Mouse (Mus musculus) frontal cortex, postnatal 10 days (tissue): ENCODE data around the gene Gm20388.

Experiments
- DNase-seq, 2 experiments: peaks; one replicate each; pipeline ENCODE4 v3.0.0; 2022; ENCODE audit warnings: low spot score in 2 of 2, mixed read lengths in 1 of 2

Gm20388 gene

DNA sequence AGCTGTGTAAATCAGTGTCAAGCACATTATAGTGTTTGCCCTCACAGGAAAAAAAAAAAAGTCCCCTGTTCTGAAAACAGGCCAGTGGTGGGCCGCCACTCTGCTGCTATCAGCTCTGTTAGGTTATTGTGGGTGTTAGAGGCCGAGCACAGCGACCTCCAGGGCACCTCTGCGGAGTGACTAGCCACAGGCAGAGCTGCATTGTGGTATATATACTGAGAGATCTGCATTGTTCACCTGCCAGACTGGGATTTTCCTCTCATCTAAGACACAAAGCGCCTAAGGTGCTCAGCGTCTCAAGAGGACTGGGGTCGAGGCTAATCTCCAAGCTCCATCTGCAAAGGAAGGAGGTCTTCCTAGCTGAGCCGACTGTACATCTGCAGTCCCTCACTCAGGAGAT is 252.7 kb downstream of the Gm20388 start:
- no peak for DNase-seq

DNA sequence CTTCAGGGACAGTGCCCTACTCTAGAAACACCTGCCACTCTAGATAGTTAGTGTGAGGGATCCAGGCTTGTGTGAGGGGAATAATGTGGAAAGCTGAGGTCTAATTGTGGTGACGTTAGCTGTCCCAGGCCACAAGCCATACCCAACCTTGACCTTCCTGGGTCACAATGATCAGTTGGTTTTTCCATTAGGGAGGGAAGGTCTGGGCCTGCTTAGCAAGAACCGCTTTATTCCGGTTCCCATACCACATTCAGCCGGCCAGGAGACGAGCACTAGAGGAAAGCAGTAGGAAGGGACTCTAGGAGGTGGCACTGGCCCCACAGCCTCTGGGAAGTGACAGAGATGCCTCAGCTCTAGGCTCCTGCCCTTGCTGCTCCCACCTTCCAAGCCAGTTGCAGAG is 253.4 kb downstream of the Gm20388 start:
- no peak for DNase-seq

DNA sequence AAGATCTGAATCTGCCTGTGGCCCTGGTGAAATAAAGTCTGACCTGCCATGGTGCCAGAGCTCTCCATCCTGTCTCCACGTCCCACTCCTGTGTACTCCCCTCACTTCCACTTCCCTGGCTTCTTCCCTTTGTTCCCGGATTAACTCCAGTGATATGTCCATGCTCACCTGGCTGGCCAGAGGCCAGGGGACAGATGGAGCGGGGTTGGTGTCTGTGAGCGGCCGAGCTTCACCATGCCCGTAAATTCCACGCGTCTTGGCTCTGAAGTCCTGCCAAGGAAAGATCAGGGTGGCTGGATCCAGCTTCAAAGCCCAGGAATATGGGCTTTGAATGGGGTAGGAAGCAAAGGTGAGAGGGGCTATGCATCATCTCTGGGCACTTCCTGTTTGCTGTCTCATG is 256.5 kb downstream of the Gm20388 start:
- DNase-seq: no peak

GRCm38 (mm10) chr8:120167821-120168220 is 257.2 kb downstream of the Gm20388 start:
- DNase-seq: peak in 1 of 2 experiments; percentile 61

DNA sequence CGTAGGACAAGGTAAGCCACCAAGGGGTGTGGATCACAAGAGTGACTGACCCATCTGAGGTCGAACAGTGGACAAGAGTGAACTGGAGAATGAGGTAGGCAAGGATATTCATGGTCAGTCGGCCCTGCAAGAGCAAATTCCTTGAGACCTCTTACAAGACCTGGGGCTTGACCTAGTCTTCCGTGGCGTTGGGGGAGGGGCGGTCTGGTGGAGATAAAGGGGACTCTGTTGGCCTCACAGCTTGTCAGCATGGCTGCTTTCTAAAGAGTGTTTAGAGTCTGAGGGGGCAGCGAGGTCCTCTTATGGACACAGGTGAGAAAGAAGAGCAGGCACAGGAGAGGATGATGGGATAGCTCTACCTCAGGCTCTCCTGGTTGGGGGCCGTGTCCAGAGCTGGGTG is 258.5 kb downstream of the Gm20388 start:
- no peak for DNase-seq

DNA sequence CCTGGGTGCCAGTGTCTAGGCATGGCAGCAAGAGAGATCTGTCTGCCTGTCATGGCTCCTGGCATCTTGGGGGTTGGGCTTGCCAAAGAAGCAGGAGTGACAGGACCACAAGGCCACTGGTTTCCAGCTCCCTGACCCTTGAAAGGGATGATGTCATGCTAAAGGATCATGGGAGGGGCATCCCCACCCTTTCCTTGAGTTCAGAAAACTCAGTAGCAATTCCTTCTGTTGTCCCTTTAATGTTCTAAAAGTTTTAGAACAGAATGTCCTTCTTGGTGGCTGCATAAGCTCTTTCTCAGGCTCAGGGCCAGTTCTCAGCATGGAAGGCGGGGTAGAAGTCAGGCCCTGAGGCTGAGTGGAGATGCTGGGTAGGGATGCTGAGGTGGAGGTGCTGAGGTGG is 262.6 kb downstream of the Gm20388 start:
- DNase-seq: no peak

DNA sequence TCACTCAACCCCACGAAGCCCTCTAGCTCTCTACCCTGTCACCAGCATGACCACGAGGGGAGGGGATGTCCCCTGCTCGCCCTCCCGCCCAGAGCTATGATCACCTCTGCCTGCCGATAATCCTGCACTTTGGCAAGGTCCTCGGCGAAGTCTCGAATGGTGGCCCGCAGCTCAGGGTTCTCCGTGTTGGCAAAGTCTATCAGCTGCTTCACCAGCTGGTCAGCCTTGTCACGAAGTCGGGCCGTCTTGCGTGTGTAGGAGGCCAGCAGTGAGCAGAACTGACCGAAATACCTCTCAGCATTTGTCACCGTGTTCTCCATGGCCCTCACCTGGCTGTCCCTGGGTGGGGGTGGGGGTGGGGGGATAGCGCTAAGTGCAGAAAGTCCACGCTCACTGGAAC is 264.0 kb downstream of the Gm20388 start:
- DNase-seq: no peak

DNA sequence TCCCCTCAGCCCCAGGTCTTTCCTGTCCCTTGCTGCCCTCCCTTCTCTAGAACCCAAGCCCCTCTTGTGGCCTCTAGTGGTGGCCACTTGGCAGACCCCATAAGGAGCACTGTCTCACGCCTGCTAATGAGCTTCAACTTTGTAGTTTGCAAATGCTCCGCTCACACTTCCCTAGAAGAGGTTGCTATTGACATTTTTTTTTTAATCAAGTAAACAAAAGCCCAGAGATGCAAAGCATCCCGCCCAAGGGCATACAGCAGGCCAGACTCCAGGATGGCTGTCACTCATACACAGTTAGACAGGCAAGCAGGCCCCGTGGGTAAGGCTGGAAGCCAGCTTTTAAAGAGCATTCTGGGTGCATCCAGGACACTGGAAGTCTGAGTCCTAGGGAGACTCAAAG is 266.0 kb downstream of the Gm20388 start:
- DNase-seq: no peak

DNA sequence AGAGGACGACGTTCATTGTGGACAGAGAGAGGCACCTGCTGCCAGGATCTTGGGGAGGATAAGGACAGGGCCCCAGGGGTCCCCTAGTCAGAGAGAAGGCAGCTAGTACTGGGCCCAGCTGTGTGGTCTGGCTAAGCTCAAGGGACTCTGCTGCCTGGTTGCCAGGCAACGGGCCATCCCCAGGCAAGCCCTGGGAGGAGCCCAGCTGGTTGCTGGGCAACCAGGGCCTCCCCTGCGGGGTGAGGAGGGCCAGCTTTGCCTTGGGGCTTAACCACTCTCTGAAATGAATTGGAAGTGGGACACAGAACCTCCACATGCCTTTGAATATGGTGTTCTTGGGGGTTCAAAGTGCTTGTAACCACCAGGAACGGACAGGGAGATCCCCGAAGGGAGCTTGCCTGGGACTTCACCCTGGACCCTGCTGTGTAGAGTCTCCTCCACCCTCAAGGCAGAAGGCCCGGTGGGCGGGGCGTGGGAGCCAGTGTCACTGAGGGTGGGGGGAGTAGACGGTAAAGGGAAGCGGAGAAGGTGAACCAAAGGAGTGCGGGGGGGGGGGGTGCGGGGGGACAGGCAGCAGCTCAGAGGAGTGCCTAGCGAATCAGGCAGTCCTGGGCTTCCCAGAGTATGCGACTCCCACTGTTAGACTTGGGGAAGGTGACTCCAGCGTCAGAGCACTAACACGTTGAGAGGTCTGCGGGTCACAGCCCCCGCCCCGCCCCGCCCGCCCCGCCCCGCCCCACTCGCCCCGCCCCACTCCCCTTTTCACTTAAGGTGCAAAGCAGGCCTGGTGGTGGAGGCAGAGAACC is 266.9 kb downstream of the Gm20388 start, which contains the start of gene Fam92b:
Fam92b (minus strand) TSS at position 149 of the 806 bp plus-strand sequence.
- peak; percentile 72 to 75 for DNase-seq

DNA sequence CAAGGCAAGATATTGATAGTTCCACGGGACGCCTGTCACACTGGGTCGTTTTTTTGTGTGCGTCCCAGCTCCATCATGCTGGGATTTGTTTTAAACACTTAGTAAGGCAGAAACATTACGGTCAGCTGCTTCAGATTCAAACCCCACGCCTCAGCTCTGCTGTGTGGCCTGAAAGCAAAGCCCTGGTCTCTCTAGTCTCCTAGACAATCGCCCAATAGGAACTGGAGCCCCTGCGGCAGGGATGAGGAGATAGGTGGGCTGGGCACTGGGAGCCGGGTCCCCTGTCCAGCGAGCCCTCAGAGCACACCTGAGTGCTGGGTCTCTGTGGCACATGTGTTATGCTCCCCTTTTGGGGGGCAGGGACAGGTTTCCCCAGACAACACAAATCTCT is 267.5 kb downstream of the Gm20388 start:
- DNase-seq: no peak

DNA sequence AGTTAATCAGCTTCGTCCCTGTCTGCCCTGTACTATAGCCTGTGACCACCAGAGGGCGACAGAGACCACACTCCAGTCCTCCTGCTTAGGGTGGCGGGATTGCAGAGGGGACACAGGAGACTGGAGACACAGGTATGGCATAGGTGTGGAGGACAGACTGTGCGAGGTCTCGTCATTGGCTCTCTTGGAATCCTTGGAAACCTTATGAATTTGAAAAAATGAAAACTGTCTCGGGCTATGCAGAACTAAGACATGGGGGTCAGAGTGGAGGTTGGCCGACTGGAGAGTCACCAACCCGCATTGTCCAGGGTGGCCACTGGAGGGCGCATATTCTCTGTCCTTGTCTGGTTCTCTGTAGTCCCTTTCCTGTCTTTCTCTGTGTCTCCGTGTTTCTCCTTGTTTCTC is 268.4 kb downstream of the Gm20388 start:
- peak; percentile 65 to 89 for DNase-seq

DNA sequence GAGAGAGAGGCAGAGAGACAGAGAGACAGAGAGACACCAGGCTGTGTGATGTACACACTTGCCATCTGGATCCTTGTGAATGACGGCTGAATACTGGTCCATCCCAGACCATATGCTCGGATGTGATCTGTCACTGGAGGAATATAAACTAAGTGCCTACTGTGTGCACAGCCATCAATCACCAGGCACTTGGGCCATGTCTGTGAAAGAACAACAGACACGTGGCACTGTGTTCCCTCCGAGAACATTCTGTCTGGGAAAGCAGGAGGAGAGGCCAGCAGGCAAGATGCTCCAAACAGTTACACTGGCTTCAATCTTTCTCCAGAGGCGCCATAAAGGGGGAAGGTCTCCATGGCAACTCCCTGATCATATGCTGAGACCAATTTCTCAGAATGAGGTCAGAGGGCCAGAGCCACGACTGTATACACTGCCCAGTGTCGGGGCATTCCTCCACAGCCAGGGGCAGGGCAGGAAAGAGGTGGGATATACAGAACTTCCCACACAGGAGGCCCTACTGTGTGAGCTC is 269.9 kb downstream of the Gm20388 start:
- DNase-seq: no peak

DNA sequence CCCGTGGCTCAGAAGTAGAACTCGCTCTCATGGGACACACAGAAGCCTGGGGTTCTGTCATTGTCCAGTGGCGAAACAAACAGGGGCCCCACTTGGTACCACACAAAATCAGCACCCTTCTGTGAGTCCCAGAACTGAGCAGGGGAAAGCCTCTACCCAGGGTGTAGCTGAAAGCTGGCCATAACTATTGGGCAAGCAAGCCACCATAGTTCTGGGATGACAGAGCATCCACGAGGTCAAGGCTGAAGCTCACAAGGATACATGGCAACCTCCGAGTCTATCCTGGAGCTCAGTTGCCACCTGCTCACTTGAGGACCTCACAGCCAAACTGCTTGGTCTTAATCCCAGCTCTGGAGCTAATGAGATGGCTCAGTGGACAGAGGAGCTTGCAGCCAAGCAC is 270.6 kb downstream of the Gm20388 start:
- no peak for DNase-seq

DNA sequence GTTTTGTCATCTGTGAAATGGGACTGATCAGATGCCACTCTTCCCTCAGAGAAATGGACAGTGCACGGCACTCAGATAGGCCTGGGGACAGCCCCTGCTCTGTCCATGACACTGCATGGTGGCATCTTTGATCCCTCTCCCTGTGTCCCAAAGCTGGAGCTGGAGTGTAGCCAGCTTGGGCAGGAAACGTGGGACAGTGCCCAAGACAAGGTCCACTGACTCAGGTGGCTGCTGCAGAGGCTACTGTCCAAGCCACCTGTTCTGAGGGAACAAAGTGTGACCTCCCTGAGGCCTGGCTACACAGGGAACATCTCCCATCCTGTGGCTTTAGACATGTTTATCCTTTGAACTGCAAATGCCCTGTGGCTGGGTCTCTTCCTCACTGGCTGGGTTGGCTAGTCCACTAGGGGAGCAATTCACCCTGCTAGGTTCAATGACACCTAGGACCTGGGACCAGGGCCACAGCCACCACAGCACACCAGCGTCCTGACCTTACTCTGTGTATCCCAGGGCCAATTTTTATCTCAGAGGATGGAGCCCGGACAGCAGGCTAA is 271.3 kb downstream of the Gm20388 start:
- DNase-seq: no peak

DNA sequence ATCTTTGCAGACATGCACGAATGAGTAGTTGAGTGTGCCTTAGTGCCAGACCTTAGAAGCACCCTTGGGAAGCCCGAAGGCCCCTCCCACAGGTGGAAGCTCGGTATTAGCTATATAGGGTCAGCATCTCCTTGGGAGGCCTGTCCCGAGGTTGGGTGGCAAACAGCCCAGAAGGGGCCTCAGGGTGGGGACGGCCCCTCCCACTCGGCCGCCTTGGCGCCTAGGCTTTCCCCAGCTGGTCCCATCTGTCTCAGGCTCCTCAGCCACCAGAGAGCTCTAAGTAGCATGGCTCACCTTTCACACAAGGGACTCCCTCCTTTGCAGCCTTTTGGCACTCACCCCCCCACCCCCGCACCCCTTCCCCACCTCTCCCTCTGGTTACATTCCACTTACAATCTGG is 273.7 kb downstream of the Gm20388 start:
- no peak for DNase-seq

GRCm38 (mm10) chr8:120184850-120185792 is 274.5 kb downstream of the Gm20388 start:
- DNase-seq: no peak

DNA sequence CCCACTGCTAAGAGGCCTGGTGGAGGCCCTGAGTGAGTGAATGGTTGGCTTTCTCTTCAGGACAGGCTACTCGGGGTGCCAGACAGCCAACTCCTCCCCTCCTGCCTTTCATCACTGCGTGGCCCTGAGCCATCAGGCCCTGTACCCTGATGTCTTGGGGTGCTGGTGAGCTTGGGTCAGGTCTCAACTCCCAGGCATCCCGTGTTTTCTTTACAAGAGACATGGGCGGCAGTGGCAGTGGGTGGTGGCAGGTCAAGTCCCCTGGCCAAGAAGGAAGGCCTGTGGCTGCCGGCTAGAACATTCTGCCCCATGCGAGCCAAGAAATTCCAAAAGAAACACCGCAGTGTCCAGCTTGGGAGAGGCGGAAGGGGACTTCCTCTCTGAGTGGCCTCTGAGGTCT is 275.8 kb downstream of the Gm20388 start:
- DNase-seq: no peak

- DNase-seq: no peak
Observed at GRCm38 (mm10) chr8:120188510-120188909, 277.9 kb downstream of the Gm20388 start.

GRCm38 (mm10) chr8:120189440-120189839 is 278.8 kb downstream of the Gm20388 start:
- no peak for DNase-seq

DNA sequence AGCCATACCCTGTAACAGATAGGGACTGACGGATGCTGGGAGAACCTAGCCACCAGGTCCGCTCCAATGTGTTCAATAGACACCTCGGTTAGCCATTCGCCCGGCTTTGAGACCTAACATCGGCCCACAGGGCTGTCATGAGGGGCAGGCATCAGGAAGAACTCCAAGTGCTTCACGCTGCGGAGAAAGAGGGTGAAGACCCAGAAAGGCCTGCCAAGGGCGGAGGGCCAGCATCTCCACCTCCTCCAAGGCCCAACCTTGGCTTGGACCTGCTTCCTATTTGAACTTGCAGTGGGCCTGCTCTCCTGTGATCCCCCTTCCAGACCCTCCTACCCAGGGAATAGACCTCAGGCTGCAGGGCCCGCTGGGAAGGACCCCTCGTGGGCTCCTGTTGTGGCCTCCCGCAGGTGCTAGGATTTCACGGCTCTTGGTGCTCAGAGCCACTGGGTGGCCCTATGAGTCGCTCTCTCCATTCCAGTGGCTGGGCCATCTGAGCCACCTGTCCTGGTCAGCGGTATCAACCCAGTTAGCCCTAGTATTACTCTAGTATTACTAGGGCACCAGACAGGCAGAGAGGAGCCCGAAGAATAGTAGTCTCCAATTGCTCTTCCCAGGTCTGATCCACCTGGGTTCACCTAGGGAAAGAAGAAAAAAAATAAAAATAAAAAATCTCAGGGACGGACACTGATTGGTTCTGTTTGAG is 279.6 kb downstream of the Gm20388 start:
- DNase-seq: no peak

DNA sequence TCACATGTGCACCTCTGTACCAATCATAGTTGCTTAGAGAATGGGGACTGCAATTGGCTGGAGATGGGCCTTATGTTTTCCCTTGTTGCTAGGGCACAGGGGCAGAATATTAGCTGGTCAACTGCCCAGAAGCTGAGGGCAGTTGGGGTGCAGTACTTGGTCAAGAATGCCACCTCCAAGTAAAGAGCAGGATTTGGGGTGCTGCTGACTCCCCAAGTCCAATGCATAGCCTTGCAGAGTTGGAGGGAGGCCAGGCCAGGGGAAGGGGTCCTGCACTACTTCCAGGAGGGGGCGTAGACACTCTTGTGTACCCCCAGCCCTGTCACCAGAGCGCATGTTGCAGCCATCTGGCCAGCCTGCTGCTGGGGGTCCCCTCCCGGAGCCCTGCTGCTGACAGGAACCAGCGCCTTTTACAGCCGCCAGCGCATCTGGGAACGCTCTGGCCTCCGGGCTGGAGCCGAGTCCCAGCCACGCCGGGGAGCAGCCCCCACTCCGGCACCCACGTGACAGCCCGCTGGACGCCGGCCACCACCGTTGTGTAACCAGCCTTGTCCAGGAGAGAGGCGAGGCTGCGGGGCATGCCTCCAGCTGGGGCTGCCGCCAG is 280.3 kb downstream of the Gm20388 start:
- peak; percentile 76 to 82 for DNase-seq
